Mouse (Mus musculus) midbrain, embryonic 12.5 days (tissue): ENCODE measurements around the gene Polr3h. TPM values are rescaled to one million over a fixed set of nuclear protein-coding genes. Genes with fewer than 3 reads are reported as not detected.
"Not testable (repeated sequence)": the region's sequence is repeated elsewhere in the genome, so short reads cannot be mapped to it uniquely, and the experiment has no call there.

Experiments
- ATAC-seq: fragments of 200-750 bp; cut with Nextera tagmentation; 2 replicates; pipeline ENCODE4 v1.8.0; 2017; ENCODE audit warnings: low read depth, moderate TSS enrichment, moderate library complexity; ENCODE audit not compliant: low FRiP score
- H3K27ac ChIP-seq: fragments of 300-500 bp; sonication (generic); replicated peaks from 2 replicates; pipeline ENCODE4 v1.5.1; 2016; ENCODE audit warnings: mild to moderate bottlenecking
- H3K27me3 ChIP-seq: fragments of 300-500 bp; sonication (generic); 2 replicates; pipeline ENCODE4 v1.6.1; 2016; ENCODE audit warnings: mild to moderate bottlenecking
- H3K36me3 ChIP-seq: fragments of 300-500 bp; sonication (generic); 2 replicates; pipeline ENCODE4 v1.6.1; 2016
- H3K4me1 ChIP-seq: fragments of 300-500 bp; sonication (generic); 2 replicates; pipeline ENCODE4 v1.6.1; 2016
- H3K4me2 ChIP-seq: fragments of 300-500 bp; sonication (generic); replicated peaks from 2 replicates; pipeline ENCODE4 v1.6.1; 2016; ENCODE audit warnings: mild to moderate bottlenecking, moderate library complexity
- H3K4me3 ChIP-seq: fragments of 300-500 bp; sonication (generic); 2 replicates; pipeline ENCODE4 v1.5.1; 2016; ENCODE audit warnings: mild to moderate bottlenecking
- H3K9ac ChIP-seq: fragments of 300-500 bp; sonication (generic); replicated peaks from 2 replicates; pipeline ENCODE4 v1.6.1; 2016; ENCODE audit warnings: mild to moderate bottlenecking, moderate library complexity
- H3K9me3 ChIP-seq: fragments of 300-500 bp; sonication (generic); 2 replicates; pipeline ENCODE4 v1.6.1; 2016; ENCODE audit warnings: mild to moderate bottlenecking
- WGBS: fragments of 180-500 bp; shearing (Covaris S2); methylation state at CpG from one replicate; pipeline ENCODE4 v1.1.7; 2016; 5-methylcytosine and 5-hydroxymethylcytosine counted together
- polyA plus RNA-seq: library from polyadenylated mRNA; unstranded; fragments of >200 nt; fragmentation: Nextera tagmentation; extraction: Ambion mirVana; gene quantifications from 2 replicates; pipeline ENCODE4 v1.2.1, GENCODE M21; 2016

Gene Polr3h
- polyA plus RNA-seq, 1 experiment from 2014 or later, result 71.6 TPM

DNA sequence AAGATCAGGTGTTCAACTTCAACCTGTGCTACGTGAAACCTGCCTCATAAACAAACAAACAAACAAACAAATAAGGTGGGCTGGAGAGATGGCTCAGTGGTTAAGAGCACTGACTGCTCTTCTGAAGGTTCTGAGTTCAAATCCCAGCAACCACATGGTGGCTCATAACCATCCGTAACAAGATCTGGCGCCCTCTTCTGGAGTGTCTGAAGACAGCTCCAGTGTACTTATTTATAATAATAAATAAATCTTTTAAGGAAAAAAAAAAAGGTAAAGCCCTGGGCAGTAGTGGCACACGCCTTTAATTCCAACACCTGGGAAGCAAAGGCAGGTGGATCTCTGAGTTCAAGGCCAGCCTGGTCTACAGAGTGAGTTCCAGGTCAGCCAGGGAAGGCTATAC lies 17.3 kb downstream of the Polr3h start:
- not testable (repeated sequence) for H3K27me3 ChIP-seq, H3K4me3 ChIP-seq, H3K4me1 ChIP-seq, H3K9ac ChIP-seq, H3K4me2 ChIP-seq, H3K9me3 ChIP-seq, ATAC-seq, H3K27ac ChIP-seq
- peaks cover 96% of the 10 kb centered on the region for H3K36me3 ChIP-seq
- 94% methylated on average over 4 of the region's 4 CpGs for WGBS

GRCm38 (mm10) chr15:81907953-81908352 lies 18.1 kb downstream of the Polr3h start:
- 95% methylated on average over 8 of the region's 8 CpGs for WGBS
- H3K36me3 ChIP-seq, result peaks cover 96% of the 10 kb centered on the region
- no peak for ATAC-seq
- H3K4me3 ChIP-seq, result no peak overlapping the region
- no peaks in the 10 kb centered on the region for H3K4me1 ChIP-seq
- no peak overlapping the region for H3K9ac ChIP-seq
- no peak overlapping the region for H3K4me2 ChIP-seq
- H3K27me3 ChIP-seq, result no peaks in the 10 kb centered on the region
- H3K9me3 ChIP-seq, result no peaks in the 10 kb centered on the region
- H3K27ac ChIP-seq, result no peak overlapping the region

DNA sequence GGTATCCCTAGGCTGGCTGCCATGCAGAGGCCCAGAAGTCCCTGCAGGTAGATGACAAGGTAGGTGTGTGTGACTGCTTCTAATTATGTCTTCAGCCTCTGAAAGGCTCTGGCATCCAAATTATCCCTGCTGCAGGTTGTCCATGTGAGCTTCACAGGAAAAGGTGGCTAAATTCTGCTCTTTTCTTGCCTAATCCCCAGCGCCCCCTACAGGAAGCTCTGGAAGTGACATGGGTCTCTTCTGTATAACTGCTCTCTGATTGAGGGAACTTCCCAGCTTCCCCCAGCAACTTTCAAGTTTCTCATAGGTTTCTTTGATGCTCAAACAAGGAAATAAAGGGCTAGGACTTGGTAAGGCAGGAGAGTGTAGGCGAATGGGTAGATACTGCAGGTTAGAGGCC lies 21.1 kb downstream of the Polr3h start:
- 35% methylated on average over 2 of the region's 2 CpGs for WGBS
- peaks cover 89% of the 10 kb centered on the region for H3K36me3 ChIP-seq
- no peak overlapping the region for H3K4me2 ChIP-seq
- no peak overlapping the region for H3K27ac ChIP-seq
- no peak overlapping the region for H3K9ac ChIP-seq
- ATAC-seq, result no peak
- no peak overlapping the region for H3K4me3 ChIP-seq
- no peaks in the 10 kb centered on the region for H3K9me3 ChIP-seq
- no peaks in the 10 kb centered on the region for H3K4me1 ChIP-seq
- no peaks in the 10 kb centered on the region for H3K27me3 ChIP-seq

DNA sequence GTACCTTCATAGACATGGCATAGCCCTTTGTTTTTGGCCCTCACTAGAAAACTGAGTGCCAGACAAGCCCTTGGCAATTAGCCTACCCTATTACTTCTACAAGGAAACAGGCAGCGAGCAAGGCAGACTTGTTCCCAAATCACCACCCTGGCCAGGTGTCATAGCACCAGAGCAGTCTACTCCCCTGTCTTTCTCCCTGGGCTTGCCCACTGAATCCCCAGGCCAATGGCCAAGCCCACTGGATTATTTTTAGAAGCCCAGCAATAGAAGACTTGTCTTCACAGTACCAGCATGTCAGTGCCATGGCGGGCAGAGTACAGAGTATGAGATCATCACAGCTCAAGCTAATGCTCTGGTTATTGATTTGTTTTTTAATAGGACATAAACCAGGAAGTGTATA lies 27.3 kb downstream of the Polr3h start:
- H3K4me3 ChIP-seq, result no peak overlapping the region
- peaks cover 76% of the 10 kb centered on the region for H3K36me3 ChIP-seq
- no peaks in the 10 kb centered on the region for H3K4me1 ChIP-seq
- no peak overlapping the region for H3K27ac ChIP-seq
- WGBS, result 100% methylated on average over 2 of the region's 2 CpGs
- no peak overlapping the region for H3K4me2 ChIP-seq
- no peak overlapping the region for H3K9ac ChIP-seq
- ATAC-seq, result no peak
- no peaks in the 10 kb centered on the region for H3K27me3 ChIP-seq
- no peaks in the 10 kb centered on the region for H3K9me3 ChIP-seq

DNA sequence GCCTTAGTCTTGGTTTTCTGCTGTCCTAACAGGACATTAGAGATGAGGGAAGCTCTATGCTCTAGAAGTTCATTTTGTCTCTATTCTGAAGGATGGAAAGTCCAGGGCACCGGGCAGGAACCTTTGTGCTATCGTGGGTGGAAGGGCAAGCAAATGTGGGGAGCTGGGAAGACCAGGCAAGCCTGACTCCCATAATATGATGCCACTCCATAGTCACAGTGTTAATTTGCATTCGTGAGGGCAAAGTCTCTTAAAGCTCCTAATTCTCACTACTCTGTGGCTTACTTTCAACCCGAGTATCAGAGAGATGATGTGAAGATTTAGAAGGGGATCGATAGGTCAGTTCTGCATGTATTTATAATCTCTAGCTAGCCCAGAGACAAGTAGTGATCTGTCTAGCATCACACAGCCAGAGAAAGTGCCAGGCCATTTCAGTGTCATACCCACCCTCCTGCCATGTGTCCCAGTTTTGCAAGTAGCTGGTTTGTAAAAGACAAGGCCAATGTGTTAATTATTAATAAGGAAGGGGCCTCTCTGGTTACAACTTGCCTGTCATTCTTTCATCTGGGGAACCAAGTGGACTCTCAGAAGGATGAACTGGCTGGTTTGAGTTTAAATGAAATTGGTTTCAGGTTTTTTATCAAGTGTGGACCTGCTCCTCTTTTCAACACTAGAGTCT lies 28.3 kb downstream of the Polr3h start:
- Histone ChIP-seq H3K27me3 (no peaks in the 10 kb centered on the region), H3K4me2 (no peak overlapping the region), H3K9me3 (no peaks in the 10 kb centered on the region), H3K9ac (no peak overlapping the region; the same call in 1 of the 2 replicates), H3K4me1 (no peaks in the 10 kb centered on the region), H3K36me3 (peaks cover 73% of the 10 kb centered on the region), H3K4me3 (no peak overlapping the region), H3K27ac (no peak overlapping the region)
- no peak for ATAC-seq
- WGBS, result 94% methylated on average over 5 of the region's 5 CpGs

DNA sequence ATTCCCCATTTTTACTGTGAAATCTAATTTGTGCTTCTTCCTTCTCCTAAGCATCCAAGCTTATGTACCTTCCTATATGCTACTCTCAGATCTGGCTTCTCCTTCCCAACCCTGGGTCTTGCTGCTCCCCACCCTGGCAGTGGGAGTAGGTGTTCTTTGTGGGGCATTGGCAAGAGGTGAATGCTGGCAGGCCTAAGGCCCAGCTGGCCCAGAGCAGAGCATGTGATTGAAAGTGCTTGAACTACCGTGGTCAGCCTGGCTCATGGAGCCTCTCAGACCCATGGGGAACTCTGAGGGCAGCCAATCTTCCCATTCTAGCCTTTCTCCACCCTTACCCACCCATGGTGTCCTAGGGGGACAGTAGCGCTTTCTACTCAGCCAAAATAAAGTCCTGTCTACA lies 29.6 kb downstream of the Polr3h start:
- Histone ChIP-seq H3K4me1 (no peaks in the 10 kb centered on the region), H3K9me3 (no peaks in the 10 kb centered on the region), H3K9ac (no peak overlapping the region), H3K4me2 (no peak overlapping the region), H3K4me3 (no peak overlapping the region), H3K36me3 (peaks cover 77% of the 10 kb centered on the region), H3K27ac (no peak overlapping the region), H3K27me3 (no peaks in the 10 kb centered on the region)
- WGBS, result 93% methylated on average over 2 of the region's 2 CpGs
- no peak for ATAC-seq

DNA sequence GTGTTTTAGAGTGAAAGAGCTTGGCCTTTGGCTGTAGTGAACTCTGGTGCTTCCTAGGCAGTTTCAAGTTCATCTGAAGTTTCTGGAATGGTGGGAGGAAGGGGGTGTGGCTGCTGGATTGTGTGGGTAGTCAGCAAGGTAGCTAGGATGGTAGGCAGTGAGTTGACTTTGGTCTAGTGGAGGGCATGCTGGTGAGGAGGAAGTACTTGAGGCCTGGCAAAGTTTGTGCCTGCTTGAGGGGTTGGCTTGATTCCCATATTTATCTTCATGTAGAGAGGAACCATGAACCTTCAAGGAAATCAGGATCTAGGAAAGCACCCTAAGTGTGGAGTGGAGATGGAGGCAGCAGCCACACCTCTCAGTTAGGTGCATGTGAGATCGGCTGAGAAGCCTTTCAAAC lies 32.0 kb downstream of the Polr3h start:
- H3K4me3 ChIP-seq, result no peak overlapping the region
- ATAC-seq, result no peak
- no peak overlapping the region for H3K4me2 ChIP-seq
- H3K4me1 ChIP-seq, result no peaks in the 10 kb centered on the region
- H3K9me3 ChIP-seq, result no peaks in the 10 kb centered on the region
- no peak overlapping the region for H3K9ac ChIP-seq
- peaks cover 78% of the 10 kb centered on the region for H3K36me3 ChIP-seq
- H3K27me3 ChIP-seq, result no peaks in the 10 kb centered on the region
- WGBS, result 84% methylated on average over 1 of the region's 1 CpGs
- H3K27ac ChIP-seq, result no peak overlapping the region

- Histone ChIP-seq H3K4me2 (no peak overlapping the region), H3K27me3 (no peaks in the 10 kb centered on the region), H3K9ac (no peak overlapping the region), H3K4me3 (no peak overlapping the region), H3K36me3 (peaks cover 64% of the 10 kb centered on the region), H3K27ac (no peak overlapping the region), H3K4me1 (no peaks in the 10 kb centered on the region), H3K9me3 (no peaks in the 10 kb centered on the region)
- 91% methylated on average over 8 of the region's 8 CpGs for WGBS
- ATAC-seq, result no peak
Observed at GRCm38 (mm10) chr15:81891822-81892580, 34.0 kb downstream of the Polr3h start.

DNA sequence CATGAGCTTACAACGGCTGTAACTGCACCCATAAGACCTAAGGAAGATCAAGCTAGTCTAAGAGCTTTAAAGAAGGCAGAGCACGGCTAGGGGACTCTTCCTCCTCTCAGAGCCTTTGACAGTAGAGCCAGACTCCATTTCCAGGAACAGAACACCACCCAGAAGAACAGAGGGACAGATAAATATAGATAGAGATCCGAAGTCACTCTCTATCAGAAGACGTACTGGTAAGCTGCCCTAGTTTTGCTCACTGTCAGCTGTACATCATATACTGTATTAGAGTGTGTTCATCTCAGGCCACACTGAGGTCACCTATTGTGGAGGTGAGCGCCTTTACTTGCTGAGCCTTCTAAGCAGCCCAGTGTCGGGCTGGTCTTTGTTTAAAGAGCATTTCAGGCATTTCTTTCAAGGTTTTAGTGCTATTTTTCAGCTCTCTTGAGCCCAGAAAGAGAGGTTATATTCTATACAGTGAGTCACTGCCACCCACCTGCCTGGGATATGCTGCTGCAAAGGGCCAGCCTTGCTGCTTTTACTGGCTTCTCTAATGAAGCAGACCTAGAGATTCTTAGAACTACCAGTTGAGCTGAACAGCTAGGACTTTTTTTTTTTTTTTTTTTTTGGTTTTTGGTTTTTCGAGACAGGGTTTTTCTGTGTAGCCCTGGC lies 34.8 kb downstream of the Polr3h start:
- no peaks in the 10 kb centered on the region for H3K9me3 ChIP-seq
- H3K27ac ChIP-seq, result no peak overlapping the region
- H3K36me3 ChIP-seq, result peaks cover 60% of the 10 kb centered on the region
- H3K27me3 ChIP-seq, result no peaks in the 10 kb centered on the region
- no peak overlapping the region for H3K9ac ChIP-seq
- H3K4me3 ChIP-seq, result no peak overlapping the region
- 91% methylated on average over 7 of the region's 7 CpGs for WGBS
- no peak for ATAC-seq
- no peaks in the 10 kb centered on the region for H3K4me1 ChIP-seq
- H3K4me2 ChIP-seq, result no peak overlapping the region

GRCm38 (mm10) chr15:81889175-81889574 lies 36.9 kb downstream of the Polr3h start:
- H3K9ac ChIP-seq, result no peak overlapping the region
- H3K9me3 ChIP-seq, result no peaks in the 10 kb centered on the region
- ATAC-seq, result no peak
- H3K27me3 ChIP-seq, result no peaks in the 10 kb centered on the region
- no peaks in the 10 kb centered on the region for H3K4me1 ChIP-seq
- H3K27ac ChIP-seq, result no peak overlapping the region
- H3K4me2 ChIP-seq, result no peak overlapping the region
- WGBS, result 94% methylated on average over 7 of the region's 7 CpGs
- peaks cover 50% of the 10 kb centered on the region for H3K36me3 ChIP-seq
- no peak overlapping the region for H3K4me3 ChIP-seq

DNA sequence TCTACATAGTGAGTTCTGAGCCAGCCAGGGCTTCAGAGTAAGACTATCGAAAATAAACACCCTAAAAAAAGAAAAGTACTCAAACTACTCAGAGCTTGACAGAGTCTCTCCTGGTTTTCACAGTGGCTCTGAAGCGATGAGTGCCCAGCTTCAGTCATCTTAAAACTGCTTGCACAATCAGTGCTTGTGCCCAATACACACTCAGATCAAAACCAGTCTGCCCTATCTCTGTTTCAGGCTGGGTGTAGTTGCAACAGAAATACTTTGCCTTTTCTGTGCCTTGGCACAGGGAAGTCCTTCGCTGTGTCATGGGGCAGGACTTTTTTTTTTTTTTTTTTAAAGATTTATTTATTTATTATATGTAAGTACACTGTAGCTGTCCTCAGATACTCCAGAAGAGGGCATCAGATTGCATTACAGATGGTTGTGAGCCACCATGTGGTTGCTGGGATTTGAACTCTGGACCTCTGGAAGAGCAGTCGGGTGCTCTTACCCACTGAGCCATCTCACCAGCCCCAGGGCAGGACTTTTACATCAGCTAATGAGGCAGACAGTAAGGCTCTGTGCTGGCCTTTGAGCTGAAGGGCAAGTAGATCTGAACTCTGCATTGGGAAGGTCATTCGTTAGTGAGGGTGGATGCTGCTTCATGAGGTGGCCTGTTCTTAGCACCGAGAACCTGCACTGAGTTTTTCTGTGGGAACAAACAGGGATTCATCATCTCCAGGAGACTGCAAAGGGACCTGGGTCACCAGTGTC lies 39.1 kb downstream of the Polr3h start:
- H3K4me2 ChIP-seq, result no peak overlapping the region
- no peak for ATAC-seq
- no peak overlapping the region for H3K9ac ChIP-seq
- WGBS, result 95% methylated on average over 6 of the region's 6 CpGs
- no peaks in the 10 kb centered on the region for H3K4me1 ChIP-seq
- H3K4me3 ChIP-seq, result no peak overlapping the region
- H3K9me3 ChIP-seq, result no peaks in the 10 kb centered on the region
- peaks cover 34% of the 10 kb centered on the region for H3K36me3 ChIP-seq
- H3K27ac ChIP-seq, result no peak overlapping the region
- H3K27me3 ChIP-seq, result no peaks in the 10 kb centered on the region
